ENCODE assay signal across 1 mouse cellular context in the genomic region with DNA sequence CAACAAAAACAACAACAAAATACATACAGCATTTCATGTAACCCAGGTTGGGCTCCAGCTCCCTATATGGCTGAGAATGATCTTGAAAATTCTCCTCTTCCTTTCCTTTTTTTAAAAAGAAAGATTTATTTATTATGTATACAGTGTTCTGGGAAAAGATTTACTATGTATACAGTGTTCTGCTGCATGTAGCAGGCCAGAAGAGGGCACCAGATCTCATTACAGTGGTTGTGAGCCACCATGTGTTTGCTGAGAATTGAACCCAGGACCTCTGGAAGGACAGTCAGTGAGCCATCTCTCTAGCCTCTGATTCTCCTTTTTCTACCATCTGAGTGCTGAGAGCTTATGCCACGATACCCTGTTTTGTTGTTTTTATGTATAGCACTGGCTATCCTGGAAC.
TF ChIP-seq lines count a peak whose summit lies in the region.

No protein-coding gene starts in this region.

TF ChIP-seq in MEL, 35 proteins besides CTCF, POLR2A, EP300 and RAD21:
- TF ChIP-seq MYC (IDR thresholded peaks at IDR 0.05; ENCODE audit: low read depth, low read length) (0 out of 2 replicates have a peak, but pooled peaks have one; percentile 23), GABPA (IDR thresholded peaks at IDR 0.05; ENCODE audit: low read depth, low read length) (no peak), SMC3 (IDR thresholded peaks at IDR 0.05; ENCODE audit: low read depth, low read length) (0 out of 2 replicates have a peak, but pooled peaks have one; percentile 19)
